Comparison of ENCODE assay signal across 17 mouse cellular contexts in genomic region chr1:172523699-172524101, GRCm38 (mm10). TPM values are rescaled to one million over a fixed set of nuclear protein-coding genes. Genes with fewer than 3 reads are reported as not detected.
DNase-seq lines count a peak whose midpoint lies in the region; ATAC-seq and TF ChIP-seq lines count a peak whose summit lies in the region.
"Had no signal": no experiment of that assay in that cellular context is flagged by ENCODE, and none has a peak within 500 bp of the region (broad histone marks: within the 10 kb centered on the region; RNA-seq: fewer than 3 reads in every experiment).

No protein-coding gene starts in this region.

- H3K4me3 ChIP-seq in limb, embryonic 15.5 days: no peak overlapping the region
- no peak overlapping the region for H3K4me3 ChIP-seq in limb, embryonic 10.5 days
- H3K4me3 ChIP-seq in left cerebral cortex, adult 2 months: no peak overlapping the region
- H3K4me3 ChIP-seq: embryonic facial prominence, embryonic 15.5 days; hindbrain, embryonic 15.5 days; myocyte had no signal

- intact Hi-C loops in left cerebral cortex, adult 2 months (cut with DNase I): no loop called here

- no peak for TF ChIP-seq CTCF in left cerebral cortex, adult 2 months (IDR thresholded peaks at IDR 0.05)

- H3K36me3 ChIP-seq in limb, embryonic 15.5 days: no peaks in the 10 kb centered on the region
- no peaks in the 10 kb centered on the region for H3K36me3 ChIP-seq in limb, embryonic 10.5 days
- H3K36me3 ChIP-seq: embryonic facial prominence, embryonic 15.5 days; hindbrain, embryonic 15.5 days had no signal

- ATAC-seq in limb, embryonic 15.5 days (ENCODE audit: insufficient number of reproducible peaks, low FRiP score, low TSS enrichment, low read depth): no peak
- ATAC-seq: forebrain, embryonic 14.5 days had no signal

- peaks cover 32% of the 10 kb centered on the region for H3K4me1 ChIP-seq in limb, embryonic 15.5 days
- H3K4me1 ChIP-seq in limb, embryonic 10.5 days: peaks cover 31% of the 10 kb centered on the region

- WGBS in limb, embryonic 15.5 days: 46% methylated on average over 12 of the region's 12 CpGs
- 76% methylated on average over 12 of the region's 12 CpGs for WGBS in limb, embryonic 10.5 days

- no peak overlapping the region for H3K9ac ChIP-seq in limb, embryonic 15.5 days
- H3K9ac ChIP-seq: embryonic facial prominence, embryonic 15.5 days; hindbrain, embryonic 15.5 days had no signal

- H3K9me3 ChIP-seq in limb, embryonic 15.5 days: no peaks in the 10 kb centered on the region
- H3K9me3 ChIP-seq in limb, embryonic 10.5 days (replicated peaks): no peaks in the 10 kb centered on the region
- H3K9me3 ChIP-seq: embryonic facial prominence, embryonic 15.5 days; hindbrain, embryonic 15.5 days had no signal

- peaks cover 13% of the 10 kb centered on the region for H3K27me3 ChIP-seq in limb, embryonic 15.5 days
- peaks cover 26% of the 10 kb centered on the region for H3K27me3 ChIP-seq in limb, embryonic 10.5 days (ENCODE audit: low read depth, poor library complexity, severe bottlenecking)
- H3K27me3 ChIP-seq: hindbrain, embryonic 15.5 days had no signal

- no peak for DNase-seq in limb, embryonic 10.5 days (ENCODE audit: low spot score)
- DNase-seq in heart, adult 9 months (ENCODE audit: low spot score in 2 of 2): peak; percentile 68 to 76
- DNase-seq in heart, postnatal 4 days: peak; percentile 55
- peak; percentile 14 for DNase-seq in naive thymus-derived CD4-positive, alpha-beta T cell, adult 2 months (ENCODE audit: low read depth)
- DNase-seq in embryo, embryonic 10.5 days (ENCODE audit: low spot score): no peak
- DNase-seq in left cerebral cortex, adult 2 months (ENCODE audit: extremely low spot score in 1 of 2, low spot score in 2 of 2): no peak
- DNase-seq: adrenal gland, adult 2 months; cerebellum, postnatal 36 days; gastrocnemius, postnatal 14 days; thymus, postnatal 36 days had no signal

- H3K4me2 ChIP-seq in limb, embryonic 15.5 days: no peak overlapping the region
- H3K4me2 ChIP-seq: embryonic facial prominence, embryonic 15.5 days; hindbrain, embryonic 15.5 days; liver, embryonic 11.5 days had no signal

- 0 out of 2 replicates have a peak overlapping the region, but pooled peaks have one; percentile 0 for H3K27ac ChIP-seq in limb, embryonic 15.5 days
- no peak overlapping the region for H3K27ac ChIP-seq in limb, embryonic 10.5 days
- no peak overlapping the region for H3K27ac ChIP-seq in left cerebral cortex, adult 2 months
- H3K27ac ChIP-seq: embryonic facial prominence, embryonic 15.5 days; hindbrain, embryonic 15.5 days; kidney, postnatal 0 days had no signal

RNA-seq across cellular contexts. Expression of gene Cfap45, which starts 3.1 kb away (rescaled TPM):
- 2.2 and 2.3 TPM in 2 replicates for polyA plus RNA-seq in limb, embryonic 15.5 days (2015; fragmentation: Nextera tagmentation; extraction: Ambion mirVana)
- polyA plus RNA-seq in limb, embryonic 10.5 days (2016; fragmentation: Nextera tagmentation; extraction: Ambion mirVana): 0.67 and 1.0 TPM in 2 replicates
- 1 to 10 TPM; 3.3 to 3.5 TPM for total RNA-seq in heart, postnatal 4 days (2021)
- 1 to 10 TPM; 4.5 to 5.2 TPM for total RNA-seq in left cerebral cortex, adult 2 months (2021)
- polyA plus RNA-seq: myocyte had no signal

RNA-seq across cellular contexts. Expression of gene Tagln2, which starts 23.9 kb away (rescaled TPM):
- 233 and 277 TPM in 2 replicates for polyA plus RNA-seq in limb, embryonic 15.5 days (2015; fragmentation: Nextera tagmentation; extraction: Ambion mirVana)
- 77.0 and 84.6 TPM in 2 replicates for polyA plus RNA-seq in limb, embryonic 10.5 days (2016; fragmentation: Nextera tagmentation; extraction: Ambion mirVana)
- total RNA-seq in heart, postnatal 4 days (2021): 100 to 1,000 TPM; 230 to 244 TPM
- 10 to 100 TPM in 1 of 2 experiments, 1 to 10 TPM in 1; 9.3 to 12.4 TPM for total RNA-seq in left cerebral cortex, adult 2 months (2021)

RNA-seq across cellular contexts. Expression of gene Vsig8, which starts 32.0 kb away (rescaled TPM):
- 3.7 and 3.8 TPM in 2 replicates for polyA plus RNA-seq in limb, embryonic 15.5 days (2015; fragmentation: Nextera tagmentation; extraction: Ambion mirVana)
- polyA plus RNA-seq in limb, embryonic 10.5 days (2016; fragmentation: Nextera tagmentation; extraction: Ambion mirVana): 0.13 TPM in 1 of 2 replicates, not detected in the other
- total RNA-seq in heart, postnatal 4 days (2021): under 1 TPM in 1 of 2 experiments, not detected in 1; 0.17 TPM
- total RNA-seq in left cerebral cortex, adult 2 months (2021): under 1 TPM; 0.23 to 0.26 TPM
- total RNA-seq: gastrocnemius, postnatal 14 days had no signal
- polyA plus RNA-seq: liver, embryonic 11.5 days; myocyte had no signal

RNA-seq across cellular contexts. Expression of gene Igsf9, which starts 42.1 kb away (rescaled TPM):
- 39.6 and 41.0 TPM in 2 replicates for polyA plus RNA-seq in limb, embryonic 15.5 days (2015; fragmentation: Nextera tagmentation; extraction: Ambion mirVana)
- 79.5 and 85.8 TPM in 2 replicates for polyA plus RNA-seq in limb, embryonic 10.5 days (2016; fragmentation: Nextera tagmentation; extraction: Ambion mirVana)
- 1 to 10 TPM; 2.5 to 3.1 TPM for total RNA-seq in heart, postnatal 4 days (2021)
- total RNA-seq in left cerebral cortex, adult 2 months (2021): 10 to 100 TPM; 12.5 to 12.8 TPM

RNA-seq across cellular contexts. Expression of gene Slamf9, which starts 48.5 kb away (rescaled TPM):
- 0.47 and 0.52 TPM in 2 replicates for polyA plus RNA-seq in limb, embryonic 15.5 days (2015; fragmentation: Nextera tagmentation; extraction: Ambion mirVana)
- polyA plus RNA-seq in limb, embryonic 10.5 days (2016; fragmentation: Nextera tagmentation; extraction: Ambion mirVana): 0.18 TPM in 1 of 2 replicates, not detected in the other
- total RNA-seq in heart, postnatal 4 days (2021): 1 to 10 TPM; 1.4 to 1.8 TPM
- under 1 TPM; 0.70 to 0.79 TPM for total RNA-seq in left cerebral cortex, adult 2 months (2021)

Comparison
In these comparisons a context has a peak if more than half of its experiments do, and no peak if none do; other contexts are left out.
1. DNase-seq: peak in heart, adult 9 months (2 of 2), heart, postnatal 4 days (single experiment) and naive thymus-derived CD4-positive, alpha-beta T cell, adult 2 months (single experiment); none in limb, embryonic 10.5 days (single experiment), embryo, embryonic 10.5 days (single experiment) and left cerebral cortex, adult 2 months (0 of 2).
2. RNA of gene Tagln2, which starts 23.9 kb away (total RNA-seq): 230 to 244 TPM in heart, postnatal 4 days; 9.3 to 12.4 TPM in left cerebral cortex, adult 2 months; every median in the first group is over 10 times any median in the second.